Mouse (Mus musculus): ENCODE results near the gene Prss42.

GRCm38 (mm10) chr9:110781731-110782130 is 16.2 kb upstream of the Prss42 start:
- TF ChIP-seq CTCF (IDR thresholded peaks at IDR 0.05; ENCODE audit: extremely low read depth, insufficient read depth, insufficient read length, insufficient replicate concordance), result no peak
- no peak for TF ChIP-seq POLR2A (IDR thresholded peaks at IDR 0.05; ENCODE audit: low read depth, low read length)

All from spleen, adult 2 months (tissue).